Mouse (Mus musculus): ENCODE measurements around the gene Cacng8. TPM values are rescaled to one million over a fixed set of nuclear protein-coding genes. Genes with fewer than 3 reads are reported as not detected.

Cacng8 gene
- 0.27 TPM in 1 of 2 replicates, not detected in the other for polyA plus RNA-seq (2015; fragmentation: Nextera tagmentation; extraction: Ambion mirVana)

GRCm38 (mm10) chr7:3390413-3391080 is at the start of gene Cacng8:
Gene Cacng8, plus strand, starts transcription at chr7:3390683.

GRCm38 (mm10) chr7:3423895-3424294 is 33.4 kb downstream of the Cacng8 start, which contains the start of gene Cacng6:
Gene Cacng6, plus strand, starts transcription at chr7:3424195.

Small RNA genes lying within 50 kb of the gene (microRNA-seq; reads per million reads assigned to microRNA genes)
- gene Gm23450, result 1.3 to 3.6 reads per million in 2 experiments

Other genes starting within 250 kb of the Cacng8 start
- 0.33 TPM in 1 of 2 replicates, not detected in the other for gene AU018091, start 221.5 kb upstream of the Cacng8 start, polyA plus RNA-seq (2015; fragmentation: Nextera tagmentation; extraction: Ambion mirVana)
- gene Nlrp12, start 140.9 kb upstream of the Cacng8 start, polyA plus RNA-seq (2015; fragmentation: Nextera tagmentation; extraction: Ambion mirVana), result 0.04 and 0.05 TPM in 2 replicates
- 124 and 140 TPM in 2 replicates for gene Myadm, start 101.6 kb upstream of the Cacng8 start, polyA plus RNA-seq (2015; fragmentation: Nextera tagmentation; extraction: Ambion mirVana)
- gene Prkcg, start 101.5 kb upstream of the Cacng8 start, polyA plus RNA-seq (2015; fragmentation: Nextera tagmentation; extraction: Ambion mirVana), result 0.22 and 0.99 TPM in 2 replicates
- gene Cacng7, start 57.7 kb upstream of the Cacng8 start, polyA plus RNA-seq (2015; fragmentation: Nextera tagmentation; extraction: Ambion mirVana), result 0.50 and 0.56 TPM in 2 replicates
- gene Cacng6, start 33.5 kb downstream of the Cacng8 start, polyA plus RNA-seq (2015; fragmentation: Nextera tagmentation; extraction: Ambion mirVana), result 97.3 and 101 TPM in 2 replicates
- 0.30 and 0.50 TPM in 2 replicates for gene Tarm1, start 111.9 kb downstream of the Cacng8 start, polyA plus RNA-seq (2015; fragmentation: Nextera tagmentation; extraction: Ambion mirVana)
- 0.11 and 0.63 TPM in 2 replicates for gene Oscar, start 225.5 kb downstream of the Cacng8 start, polyA plus RNA-seq (2015; fragmentation: Nextera tagmentation; extraction: Ambion mirVana)
- 587 and 742 TPM in 2 replicates for gene Ndufa3, start 226.7 kb downstream of the Cacng8 start, polyA plus RNA-seq (2015; fragmentation: Nextera tagmentation; extraction: Ambion mirVana)
- gene Tfpt, start 239.2 kb downstream of the Cacng8 start, polyA plus RNA-seq (2015; fragmentation: Nextera tagmentation; extraction: Ambion mirVana), result 17.1 and 22.7 TPM in 2 replicates
- gene Prpf31, start 239.3 kb downstream of the Cacng8 start, polyA plus RNA-seq (2015; fragmentation: Nextera tagmentation; extraction: Ambion mirVana), result 32.9 and 39.9 TPM in 2 replicates